Mouse (Mus musculus) liver, embryonic 16.5 days (tissue): Measurements from ENCODE around the gene Srgn. TPM values are rescaled to one million over a fixed set of nuclear protein-coding genes. Genes with fewer than 3 reads are reported as not detected.
A peak's percentile ranks its signal among the peaks of the same experiment; 100 is the strongest.

Experiments
- ATAC-seq: fragments of 200-750 bp; cut with Nextera tagmentation; 2 replicates; pipeline ENCODE4 v1.8.0; 2017; ENCODE audit warnings: low read depth, mild to moderate bottlenecking, moderate number of reproducible peaks, moderate library complexity
- H3K27ac ChIP-seq: fragments of 300-500 bp; sonication (generic); 2 replicates; pipeline ENCODE4 v1.5.1; 2014; ENCODE audit warnings: mild to moderate bottlenecking, low read length
- H3K27me3 ChIP-seq: fragments of 300-500 bp; sonication (generic); 2 replicates; pipeline ENCODE4 v1.6.1; 2014; ENCODE audit warnings: low read depth, low read length, mixed read lengths; ENCODE audit not compliant: control insufficient read depth, insufficient read depth
- H3K36me3 ChIP-seq: fragments of 300-500 bp; sonication (generic); 2 replicates; pipeline ENCODE4 v1.6.1; 2014; ENCODE audit warnings: mild to moderate bottlenecking; ENCODE audit not compliant: control insufficient read depth, insufficient read depth
- H3K4me1 ChIP-seq: fragments of 300-500 bp; sonication (generic); 2 replicates; pipeline ENCODE4 v1.6.1; 2014; ENCODE audit warnings: low read depth, low read length, mixed read lengths; ENCODE audit not compliant: control insufficient read depth
- H3K4me2 ChIP-seq: fragments of 300-500 bp; sonication (generic); 2 replicates; pipeline ENCODE4 v1.6.1; 2014; ENCODE audit warnings: low read depth, low read length, mixed read lengths
- H3K4me3 ChIP-seq: fragments of 300-500 bp; sonication (generic); 2 replicates; pipeline ENCODE4 v1.5.1; 2014; ENCODE audit warnings: low read depth, mild to moderate bottlenecking, low read length
- H3K9ac ChIP-seq: fragments of 300-500 bp; sonication (generic); 2 replicates; pipeline ENCODE4 v1.6.1; 2014; ENCODE audit warnings: low read depth, low read length
- H3K9me3 ChIP-seq: fragments of 300-500 bp; sonication (generic); replicated peaks from 2 replicates; pipeline ENCODE4 v1.6.1; 2016; ENCODE audit warnings: low read length; ENCODE audit not compliant: control insufficient read depth
- WGBS: fragments of 180-500 bp; shearing (Covaris S2); extraction: QIAGEN DNeasy Blood & Tissue Kit; methylation state at CpG from one replicate; pipeline ENCODE4 v1.1.7; 2014; ENCODE audit not compliant: insufficient replicate concordance; 5-methylcytosine and 5-hydroxymethylcytosine counted together
- polyA plus RNA-seq: library from polyadenylated mRNA; unstranded; fragments of >200 nt; fragmentation: Nextera tagmentation; extraction: Ambion mirVana; gene quantifications from 2 replicates; pipeline ENCODE4 v1.2.1, GENCODE M21; 2015

The Srgn gene
- polyA plus RNA-seq, 1 experiment from 2014 or later, result 62.1 TPM

- no peak overlapping the region for H3K9ac ChIP-seq
- WGBS, result 76% methylated on average over 7 of the region's 7 CpGs
- H3K4me2 ChIP-seq, result no peak overlapping the region
- no peaks in the 10 kb centered on the region for H3K36me3 ChIP-seq
- no peak for ATAC-seq
- no peaks in the 10 kb centered on the region for H3K27me3 ChIP-seq
- no peak overlapping the region for H3K27ac ChIP-seq
- H3K4me1 ChIP-seq, result no peaks in the 10 kb centered on the region
- H3K4me3 ChIP-seq, result no peak overlapping the region
- H3K9me3 ChIP-seq, result no peaks in the 10 kb centered on the region
Measured at GRCm38 (mm10) chr10:62534509-62534908, 7.3 kb upstream of the Srgn start.

DNA sequence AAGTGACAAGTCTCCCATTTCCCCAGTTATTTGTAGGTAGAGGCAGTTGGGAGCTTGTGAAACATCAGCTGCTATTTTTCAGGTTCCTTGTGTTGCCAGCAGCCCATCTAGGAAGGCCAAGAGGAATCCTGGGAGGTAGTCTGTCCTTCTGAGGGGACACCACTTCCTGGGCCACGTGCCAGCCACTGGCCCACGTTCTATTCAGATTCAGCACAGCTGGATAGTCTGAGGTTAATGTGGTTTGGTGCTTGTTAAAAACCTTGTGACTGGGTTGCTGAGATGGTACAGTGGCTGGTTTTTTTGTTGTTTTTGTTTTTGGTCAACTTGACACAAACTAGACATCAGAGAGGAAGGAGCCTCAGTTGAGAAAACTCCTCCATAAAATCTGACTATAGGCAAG is 5.6 kb upstream of the Srgn start:
- no peak overlapping the region for H3K4me2 ChIP-seq
- H3K27me3 ChIP-seq, result no peaks in the 10 kb centered on the region
- H3K4me3 ChIP-seq, result no peak overlapping the region
- no peak for ATAC-seq
- no peak overlapping the region for H3K9ac ChIP-seq
- 12% methylated on average over 2 of the region's 2 CpGs for WGBS
- no peak overlapping the region for H3K27ac ChIP-seq
- H3K9me3 ChIP-seq, result no peaks in the 10 kb centered on the region
- no peaks in the 10 kb centered on the region for H3K4me1 ChIP-seq
- no peaks in the 10 kb centered on the region for H3K36me3 ChIP-seq

DNA sequence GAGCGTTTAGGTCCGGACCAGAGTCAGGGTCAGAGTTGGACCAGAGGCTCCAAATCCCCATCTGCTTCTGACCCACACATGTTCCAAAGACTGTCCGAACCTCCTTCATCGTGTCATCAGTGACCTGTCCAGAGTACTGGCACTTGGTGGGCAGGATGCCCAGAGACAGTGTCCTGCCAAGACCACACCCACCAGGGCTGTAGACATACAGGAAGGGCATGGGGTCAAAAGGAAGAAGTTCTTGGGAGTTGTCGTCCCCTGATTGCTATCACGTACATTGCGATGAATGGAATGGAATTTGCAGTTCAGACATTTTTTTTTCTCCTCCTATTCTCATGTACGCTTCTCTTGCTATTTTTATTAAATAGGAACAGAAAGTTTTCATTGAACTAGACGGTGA is 2.9 kb upstream of the Srgn start:
- Histone ChIP-seq H3K27me3 (no peaks in the 10 kb centered on the region), H3K4me1 (no peaks in the 10 kb centered on the region), H3K27ac (no peak overlapping the region), H3K36me3 (no peaks in the 10 kb centered on the region), H3K9ac (no peak overlapping the region), H3K4me3 (no peak overlapping the region), H3K9me3 (no peaks in the 10 kb centered on the region), H3K4me2 (no peak overlapping the region)
- WGBS, result 58% methylated on average over 9 of the region's 9 CpGs
- no peak for ATAC-seq

DNA sequence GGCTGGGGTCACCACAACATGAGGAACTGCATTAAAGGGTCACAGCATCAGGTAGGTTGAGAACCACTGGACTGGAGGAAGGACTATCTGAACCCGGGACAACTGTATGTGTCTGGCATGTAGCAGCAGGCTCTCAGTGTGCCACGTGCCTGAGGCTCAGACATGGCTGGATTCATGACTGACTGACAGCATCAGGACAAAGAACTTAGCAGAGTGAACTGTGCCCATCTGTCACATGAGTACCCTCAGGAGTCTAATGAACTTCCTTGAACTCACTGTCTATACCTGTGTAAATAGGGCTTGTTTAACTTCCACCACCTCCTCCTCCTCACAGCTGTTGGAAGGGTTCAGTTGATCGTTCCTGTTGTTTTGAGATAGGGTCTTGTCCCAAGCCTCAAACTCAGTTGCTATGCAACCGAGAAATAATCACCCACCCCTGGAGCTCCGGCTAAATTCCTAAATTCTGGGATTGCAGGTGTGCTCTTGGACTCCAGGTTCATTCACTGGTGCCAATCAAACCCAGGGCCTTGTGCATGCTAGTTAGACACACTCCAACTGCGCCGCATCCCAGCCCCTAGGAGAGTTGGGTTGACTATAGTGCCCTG is 4.8 kb downstream of the Srgn start:
- Histone ChIP-seq H3K9ac (no peak overlapping the region), H3K4me1 (peaks cover 23% of the 10 kb centered on the region), H3K4me2 (no peak overlapping the region), H3K9me3 (no peaks in the 10 kb centered on the region), H3K27me3 (no peaks in the 10 kb centered on the region), H3K36me3 (no peaks in the 10 kb centered on the region), H3K4me3 (no peak overlapping the region), H3K27ac (no peak overlapping the region)
- ATAC-seq, result no peak
- WGBS, result 62% methylated on average over 7 of the region's 7 CpGs

DNA sequence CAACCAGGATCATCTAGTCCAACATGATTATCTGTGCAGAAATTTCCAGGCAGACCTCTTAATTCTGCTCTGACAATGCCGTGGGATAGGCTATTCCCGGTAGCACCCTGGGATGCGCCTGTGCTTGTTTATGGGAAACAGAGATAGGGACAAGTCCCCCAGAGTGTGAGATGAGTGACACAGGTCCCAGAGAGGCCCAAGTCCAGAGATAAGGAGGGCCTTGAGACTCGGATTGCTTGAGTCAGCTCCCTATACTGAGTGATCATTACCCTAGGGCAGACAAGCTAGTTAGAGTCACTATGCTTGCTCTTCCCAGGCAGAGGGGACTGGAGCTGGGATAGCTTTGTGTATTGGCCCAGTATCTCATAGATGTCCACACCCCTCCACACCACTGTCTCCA is 5.5 kb downstream of the Srgn start:
- Histone ChIP-seq H3K9ac (no peak overlapping the region), H3K4me2 (no peak overlapping the region; the same call in 1 of the 2 replicates), H3K9me3 (no peaks in the 10 kb centered on the region), H3K4me1 (peaks cover 23% of the 10 kb centered on the region), H3K36me3 (no peaks in the 10 kb centered on the region), H3K4me3 (no peak overlapping the region), H3K27me3 (no peaks in the 10 kb centered on the region), H3K27ac (0 out of 2 replicates have a peak overlapping the region, but pooled peaks have one; percentile 14)
- WGBS, result 17% methylated on average over 4 of the region's 4 CpGs
- peak; percentile 55 for ATAC-seq

- 15% methylated on average over 2 of the region's 2 CpGs for WGBS
- peak overlapping the region; percentile 35 for H3K4me2 ChIP-seq
- H3K27me3 ChIP-seq, result no peaks in the 10 kb centered on the region
- H3K4me3 ChIP-seq, result no peak overlapping the region
- peak overlapping the region; percentile 43 for H3K27ac ChIP-seq
- peaks cover 23% of the 10 kb centered on the region for H3K4me1 ChIP-seq
- ATAC-seq, result peak; percentile 90
- H3K36me3 ChIP-seq, result no peaks in the 10 kb centered on the region
- H3K9ac ChIP-seq, result no peak overlapping the region
- no peaks in the 10 kb centered on the region for H3K9me3 ChIP-seq
Measured at GRCm38 (mm10) chr10:62520911-62521310, 6.3 kb downstream of the Srgn start.

DNA sequence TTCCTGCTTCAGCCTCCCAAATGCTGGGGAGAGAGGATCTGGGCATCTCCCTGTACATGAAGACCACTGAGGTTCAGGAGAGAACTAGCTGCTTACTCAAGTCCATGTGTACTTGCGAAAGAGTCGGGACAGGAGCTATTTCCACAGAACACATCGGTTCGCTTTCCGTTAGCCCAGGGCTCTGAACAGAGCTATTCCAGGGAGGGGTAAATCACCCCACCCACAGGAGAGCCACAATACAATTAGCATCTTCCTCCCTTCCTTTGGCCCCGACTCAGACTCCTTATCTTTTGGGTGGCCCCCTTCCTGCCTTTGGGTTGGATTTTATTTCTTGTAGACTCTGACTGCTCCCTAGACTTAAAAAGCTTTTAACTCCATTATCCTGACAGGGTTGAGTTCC is 9.7 kb downstream of the Srgn start:
- no peaks in the 10 kb centered on the region for H3K9me3 ChIP-seq
- no peak overlapping the region for H3K4me2 ChIP-seq
- no peak overlapping the region for H3K27ac ChIP-seq
- H3K27me3 ChIP-seq, result no peaks in the 10 kb centered on the region
- no peak overlapping the region for H3K9ac ChIP-seq
- no peaks in the 10 kb centered on the region for H3K36me3 ChIP-seq
- H3K4me3 ChIP-seq, result no peak overlapping the region
- H3K4me1 ChIP-seq, result peaks cover 21% of the 10 kb centered on the region
- ATAC-seq, result no peak
- 23% methylated on average over 6 of the region's 6 CpGs for WGBS

DNA sequence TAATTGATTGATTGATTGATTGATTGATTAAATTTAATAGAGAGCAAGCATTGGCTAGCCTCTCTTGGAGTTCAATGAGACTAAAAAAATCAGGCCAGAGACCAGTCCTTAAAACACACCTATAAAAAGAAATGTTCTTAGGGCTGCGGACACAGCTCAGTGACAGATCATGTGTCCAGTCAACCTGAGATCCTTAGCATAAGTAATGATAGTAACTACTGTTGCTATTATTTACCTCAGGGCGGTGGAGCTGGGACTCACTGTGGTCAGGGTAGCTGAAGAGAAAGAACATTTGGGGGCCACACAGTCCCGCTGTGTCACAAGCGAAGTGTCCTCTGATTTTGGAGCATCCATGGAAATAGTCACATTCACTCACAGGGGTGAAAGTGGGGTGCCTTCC is 14.4 kb downstream of the Srgn start:
- H3K36me3 ChIP-seq, result no peaks in the 10 kb centered on the region
- peaks cover 11% of the 10 kb centered on the region for H3K4me1 ChIP-seq
- H3K4me3 ChIP-seq, result no peak overlapping the region
- H3K4me2 ChIP-seq, result no peak overlapping the region
- ATAC-seq, result no peak
- 81% methylated on average over 4 of the region's 4 CpGs for WGBS
- H3K9me3 ChIP-seq, result no peaks in the 10 kb centered on the region
- no peak overlapping the region for H3K27ac ChIP-seq
- H3K27me3 ChIP-seq, result no peaks in the 10 kb centered on the region
- no peak overlapping the region for H3K9ac ChIP-seq

GRCm38 (mm10) chr10:62511528-62511927 is 15.7 kb downstream of the Srgn start:
- Histone ChIP-seq H3K27me3 (no peaks in the 10 kb centered on the region), H3K9me3 (no peaks in the 10 kb centered on the region), H3K27ac (no peak overlapping the region), H3K4me1 (peaks cover 17% of the 10 kb centered on the region), H3K9ac (no peak overlapping the region), H3K36me3 (no peaks in the 10 kb centered on the region), H3K4me3 (no peak overlapping the region), H3K4me2 (no peak overlapping the region)
- WGBS, result 16% methylated on average over 6 of the region's 6 CpGs
- ATAC-seq, result no peak
